Mouse (Mus musculus): ENCODE measurements at regions not wholly inside any gene's neighbourhood (a gene's known extent, or its start where the extent isn't known, plus 50 kb on each side); places are given as distances from the start of the nearest gene placed in this dataset.

DNA sequence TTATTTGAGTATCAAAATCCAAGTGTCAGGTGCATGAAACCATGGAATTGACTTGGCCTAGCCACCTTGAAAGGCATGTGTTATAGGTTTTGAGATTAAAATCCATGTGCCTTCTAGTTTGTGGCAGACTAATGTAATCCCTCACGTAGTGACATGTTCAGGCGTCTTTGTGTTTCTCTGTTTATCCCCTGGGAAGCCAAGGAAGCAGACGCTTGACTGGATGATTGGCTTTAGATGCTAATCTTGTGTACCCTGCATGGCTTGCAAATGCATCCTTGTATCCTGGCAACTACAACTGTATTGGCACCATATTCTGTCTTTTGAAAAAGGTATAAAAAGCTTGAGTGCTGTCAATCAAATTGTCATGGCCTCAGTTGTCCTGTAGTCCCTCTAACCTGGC is 167.2 kb upstream of the Tom1l1 start:
- Histone ChIP-seq H3K27ac (ENCODE audit: insufficient read depth, low read length) (no peak overlapping the region), H3K4me1 (ENCODE audit: control insufficient read depth, insufficient read depth, low read length) (peaks cover 7% of the 10 kb centered on the region), H3K4me3 (ENCODE audit: insufficient read depth, low read length) (no peak overlapping the region)
- no peak for TF ChIP-seq POLR2A (IDR thresholded peaks at IDR 0.05; ENCODE audit: low read depth, low read length)
- TF ChIP-seq CTCF (IDR thresholded peaks at IDR 0.05; ENCODE audit: borderline replicate concordance, insufficient read depth, low read length), result no peak

DNA sequence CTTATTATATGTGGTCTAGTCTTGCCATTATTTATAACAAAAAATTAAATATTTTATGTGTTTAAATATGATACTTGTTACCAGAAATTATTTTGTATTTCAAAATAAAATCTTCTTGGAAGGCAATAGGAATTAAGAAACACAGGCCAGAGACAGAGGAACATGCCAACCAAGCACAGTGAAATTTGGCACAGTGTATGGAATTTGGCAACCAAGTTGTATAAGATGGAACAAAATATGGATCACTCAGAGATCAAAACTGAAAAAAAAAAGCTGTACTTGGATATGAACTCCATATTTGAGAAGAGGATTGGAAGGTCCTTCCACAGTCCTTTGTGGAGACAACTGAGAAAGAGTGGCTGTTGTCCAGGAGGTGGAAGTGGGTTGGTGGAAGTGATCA is 163.1 kb upstream of the Tom1l1 start:
- no peak overlapping the region for H3K27ac ChIP-seq (ENCODE audit: insufficient read depth, low read length)
- H3K4me1 ChIP-seq (ENCODE audit: control insufficient read depth, insufficient read depth, low read length), result peaks cover 4% of the 10 kb centered on the region
- TF ChIP-seq POLR2A (IDR thresholded peaks at IDR 0.05; ENCODE audit: low read depth, low read length) (no peak), CTCF (IDR thresholded peaks at IDR 0.05; ENCODE audit: borderline replicate concordance, insufficient read depth, low read length) (no peak)
- no peak overlapping the region for H3K4me3 ChIP-seq (ENCODE audit: insufficient read depth, low read length)

DNA sequence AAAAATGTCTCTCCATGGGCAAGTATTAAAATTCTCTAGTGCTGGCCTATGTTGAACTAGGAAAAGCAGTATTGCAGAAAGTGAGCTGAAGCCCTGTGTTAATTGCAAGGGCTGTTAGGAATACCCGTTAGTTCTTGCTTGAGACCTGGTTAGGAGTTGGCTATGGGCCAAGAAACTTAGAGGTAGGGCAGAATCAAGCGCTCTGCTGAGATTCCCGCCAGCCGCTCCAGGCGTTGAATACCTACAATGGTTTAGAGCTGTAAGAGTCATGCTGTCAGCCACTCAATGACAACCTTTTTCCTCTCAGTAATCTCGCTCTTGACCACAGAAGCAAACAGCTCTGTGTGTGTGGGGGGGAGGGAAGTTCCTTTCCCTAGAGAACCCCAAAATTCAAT is 156.8 kb upstream of the Tom1l1 start:
- TF ChIP-seq POLR2A (IDR thresholded peaks at IDR 0.05; ENCODE audit: low read depth, low read length) (no peak), CTCF (IDR thresholded peaks at IDR 0.05; ENCODE audit: borderline replicate concordance, insufficient read depth, low read length) (no peak)
- no peak overlapping the region for H3K4me3 ChIP-seq (ENCODE audit: insufficient read depth, low read length)
- no peak overlapping the region for H3K27ac ChIP-seq (ENCODE audit: insufficient read depth, low read length)
- no peaks in the 10 kb centered on the region for H3K4me1 ChIP-seq (ENCODE audit: control insufficient read depth, insufficient read depth, low read length)

DNA sequence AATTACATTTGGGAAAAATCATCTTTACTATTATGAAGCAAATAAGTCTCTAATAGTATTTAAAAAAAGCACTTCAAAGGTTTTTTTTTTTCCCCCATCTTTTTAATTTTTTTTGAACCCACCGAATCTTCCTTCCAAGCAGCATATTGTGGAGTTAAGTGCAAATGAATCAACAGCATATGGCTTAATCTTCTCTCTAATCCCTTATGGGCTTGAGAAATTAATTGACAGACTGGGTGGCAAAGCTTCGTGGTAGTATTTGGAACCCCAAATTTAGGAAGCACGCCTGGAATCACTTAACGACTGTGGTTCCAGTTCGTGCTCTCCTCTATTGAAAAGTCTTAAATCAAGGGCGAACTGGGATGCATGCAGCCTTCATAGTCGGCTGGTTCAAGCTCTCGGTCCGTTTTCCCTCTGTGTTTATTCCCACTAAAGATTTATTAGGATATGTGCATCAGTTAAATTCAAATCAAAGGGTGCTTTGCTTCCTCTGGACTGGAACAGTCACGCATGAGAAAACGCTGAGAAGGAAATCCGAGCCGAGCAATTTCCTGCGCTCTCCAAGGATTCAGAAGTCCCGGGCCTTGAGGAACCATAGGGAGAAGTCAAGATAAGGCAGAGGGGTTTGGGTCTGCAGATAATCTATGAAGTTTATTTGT is 156.2 kb upstream of the Tom1l1 start:
- no peaks in the 10 kb centered on the region for H3K4me1 ChIP-seq (ENCODE audit: control insufficient read depth, insufficient read depth, low read length)
- no peak overlapping the region for H3K27ac ChIP-seq (ENCODE audit: insufficient read depth, low read length)

DNA sequence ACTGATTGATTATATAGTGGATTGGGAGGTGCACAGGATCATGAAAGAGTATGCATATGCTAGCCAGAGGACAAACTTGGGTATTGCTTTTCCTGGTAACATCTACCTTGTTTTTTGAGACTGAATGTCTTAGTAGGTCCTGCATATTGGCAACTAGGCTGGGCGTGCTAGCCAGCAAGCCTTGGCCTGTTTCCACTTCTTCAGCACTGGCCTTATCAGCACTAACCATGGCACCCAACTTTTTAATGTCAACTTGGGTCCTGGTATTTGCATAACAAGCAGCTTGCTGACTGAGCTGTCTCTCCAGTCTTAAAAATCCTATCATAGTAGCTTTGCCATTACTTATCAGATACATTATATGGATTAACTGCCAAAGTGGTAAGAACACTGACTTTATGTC is 150.0 kb upstream of the Tom1l1 start:
- H3K27ac ChIP-seq (ENCODE audit: insufficient read depth, low read length), result no peak overlapping the region
- no peaks in the 10 kb centered on the region for H3K4me1 ChIP-seq (ENCODE audit: control insufficient read depth, insufficient read depth, low read length)
- no peak for TF ChIP-seq CTCF (IDR thresholded peaks at IDR 0.05; ENCODE audit: borderline replicate concordance, insufficient read depth, low read length)
- no peak for TF ChIP-seq POLR2A (IDR thresholded peaks at IDR 0.05; ENCODE audit: low read depth, low read length)
- H3K4me3 ChIP-seq (ENCODE audit: insufficient read depth, low read length), result no peak overlapping the region

More for the DNA sequence above, 156.2 kb upstream of the Tom1l1 start:
- no peak for TF ChIP-seq CTCF (IDR thresholded peaks at IDR 0.05; ENCODE audit: borderline replicate concordance, insufficient read depth, low read length)
- TF ChIP-seq POLR2A (IDR thresholded peaks at IDR 0.05; ENCODE audit: low read depth, low read length), result no peak
- H3K4me3 ChIP-seq (ENCODE audit: insufficient read depth, low read length), result no peak overlapping the region

DNA sequence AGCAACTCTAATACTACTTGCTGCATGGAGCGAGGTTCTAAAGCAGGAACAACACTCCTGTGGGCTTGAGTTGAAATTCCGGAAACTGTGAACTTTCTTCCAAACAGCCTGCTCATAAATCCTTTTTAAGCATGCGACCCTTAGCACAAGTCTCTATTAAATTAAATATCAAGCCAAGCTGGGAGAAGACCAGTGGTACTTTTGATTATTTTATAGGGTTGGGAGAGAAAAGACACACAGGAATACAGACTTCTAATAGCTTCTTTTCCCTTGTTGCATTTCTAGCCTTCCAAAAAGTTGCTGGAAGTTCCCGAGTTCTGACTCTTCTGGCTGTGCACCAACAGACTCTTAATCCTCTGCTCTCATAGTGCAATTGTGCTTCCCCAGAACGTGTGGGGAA is 136.6 kb upstream of the Tom1l1 start:
- Histone ChIP-seq H3K27ac (ENCODE audit: insufficient read depth, low read length) (no peak overlapping the region), H3K4me3 (ENCODE audit: insufficient read depth, low read length) (no peak overlapping the region), H3K4me1 (ENCODE audit: control insufficient read depth, insufficient read depth, low read length) (no peaks in the 10 kb centered on the region)
- TF ChIP-seq CTCF (IDR thresholded peaks at IDR 0.05; ENCODE audit: borderline replicate concordance, insufficient read depth, low read length) (no peak), POLR2A (IDR thresholded peaks at IDR 0.05; ENCODE audit: low read depth, low read length) (no peak)

DNA sequence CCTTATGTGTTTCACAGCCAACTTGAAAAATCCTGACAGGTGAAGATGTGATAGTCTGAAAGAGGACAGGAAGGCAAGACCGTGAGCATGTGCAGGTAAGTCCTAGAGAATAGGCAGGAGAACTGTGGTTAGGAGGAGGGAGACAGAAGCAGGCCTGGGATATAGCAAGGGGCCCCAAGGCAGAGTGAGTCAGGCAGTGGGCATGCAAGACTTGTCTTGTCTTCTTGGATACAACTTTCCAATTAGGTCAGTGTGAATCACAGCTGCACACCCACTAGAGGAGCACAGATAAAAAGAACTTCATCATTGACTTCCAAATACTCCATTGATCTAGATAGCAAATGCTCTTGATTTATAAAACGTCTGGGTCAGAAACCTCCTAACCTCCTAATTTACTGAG is 128.6 kb upstream of the Tom1l1 start:
- TF ChIP-seq POLR2A (IDR thresholded peaks at IDR 0.05; ENCODE audit: low read depth, low read length), result no peak
- no peak for TF ChIP-seq CTCF (IDR thresholded peaks at IDR 0.05; ENCODE audit: borderline replicate concordance, insufficient read depth, low read length)
- Histone ChIP-seq H3K4me3 (ENCODE audit: insufficient read depth, low read length) (no peak overlapping the region), H3K4me1 (ENCODE audit: control insufficient read depth, insufficient read depth, low read length) (peaks cover 9% of the 10 kb centered on the region), H3K27ac (ENCODE audit: insufficient read depth, low read length) (no peak overlapping the region)

DNA sequence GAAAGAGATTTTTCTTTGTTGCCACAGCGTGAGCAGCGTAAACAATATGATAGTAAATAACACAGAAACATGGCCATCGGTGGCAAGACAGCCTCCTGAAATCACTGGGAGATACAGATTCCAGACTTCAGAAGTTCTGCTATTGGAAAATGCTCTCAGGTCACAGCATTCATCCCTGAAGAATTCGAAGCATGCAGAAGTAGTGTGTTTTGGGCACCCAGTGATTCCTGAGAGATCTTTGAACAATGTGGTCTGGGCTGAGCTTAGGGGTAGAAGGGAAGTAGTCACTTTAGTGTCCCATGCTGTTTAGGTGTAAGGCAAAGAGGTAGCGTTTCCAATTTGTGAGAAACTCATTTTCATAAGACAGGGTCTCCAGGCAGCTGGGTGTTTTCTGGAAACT is 126.3 kb upstream of the Tom1l1 start:
- Histone ChIP-seq H3K27ac (ENCODE audit: insufficient read depth, low read length) (no peak overlapping the region), H3K4me3 (ENCODE audit: insufficient read depth, low read length) (no peak overlapping the region), H3K4me1 (ENCODE audit: control insufficient read depth, insufficient read depth, low read length) (peaks cover 9% of the 10 kb centered on the region)
- no peak for TF ChIP-seq POLR2A (IDR thresholded peaks at IDR 0.05; ENCODE audit: low read depth, low read length)
- no peak for TF ChIP-seq CTCF (IDR thresholded peaks at IDR 0.05; ENCODE audit: borderline replicate concordance, insufficient read depth, low read length)

DNA sequence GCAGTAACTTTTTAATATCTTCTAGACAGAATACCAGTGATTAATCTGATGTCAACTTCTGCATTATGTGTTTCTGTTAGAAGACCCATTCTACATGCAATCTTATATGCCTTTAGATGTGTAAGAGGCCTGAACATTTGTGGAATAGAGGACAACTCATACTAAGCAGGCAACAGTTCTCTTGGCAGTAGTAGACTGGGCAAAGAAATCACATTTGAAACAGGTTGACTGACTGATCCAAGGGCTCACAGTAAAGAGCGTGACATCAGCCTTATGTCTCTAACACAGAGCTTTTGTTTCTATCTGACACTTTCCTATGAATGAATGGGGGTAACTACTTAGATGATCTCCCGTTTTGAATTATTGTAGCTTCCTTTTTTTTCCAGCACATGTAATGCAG is 124.8 kb upstream of the Tom1l1 start:
- H3K27ac ChIP-seq (ENCODE audit: insufficient read depth, low read length), result no peak overlapping the region
- no peak for TF ChIP-seq POLR2A (IDR thresholded peaks at IDR 0.05; ENCODE audit: low read depth, low read length)
- no peak for TF ChIP-seq CTCF (IDR thresholded peaks at IDR 0.05; ENCODE audit: borderline replicate concordance, insufficient read depth, low read length)
- peaks cover 9% of the 10 kb centered on the region for H3K4me1 ChIP-seq (ENCODE audit: control insufficient read depth, insufficient read depth, low read length)
- H3K4me3 ChIP-seq (ENCODE audit: insufficient read depth, low read length), result no peak overlapping the region

DNA sequence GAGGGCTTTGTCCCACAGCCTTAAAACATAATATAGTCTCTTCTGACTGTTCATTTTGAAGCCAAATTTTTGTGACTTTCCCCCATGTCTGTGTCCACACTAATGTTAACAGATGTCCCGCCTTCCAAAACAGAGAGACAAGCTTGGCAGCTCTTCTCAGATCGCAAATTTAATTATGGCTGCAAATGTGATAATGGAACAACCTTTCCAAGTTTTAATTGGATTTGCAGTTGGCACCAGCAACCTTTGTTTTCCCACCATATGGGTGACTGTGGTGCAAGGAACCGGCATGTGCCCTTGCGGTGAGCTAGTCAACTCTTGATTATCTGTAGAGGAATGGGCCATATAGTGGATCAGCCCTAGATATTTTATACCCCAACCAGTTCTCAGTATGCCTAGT is 124.4 kb upstream of the Tom1l1 start:
- H3K27ac ChIP-seq (ENCODE audit: insufficient read depth, low read length), result no peak overlapping the region
- H3K4me1 ChIP-seq (ENCODE audit: control insufficient read depth, insufficient read depth, low read length), result peaks cover 9% of the 10 kb centered on the region
- TF ChIP-seq POLR2A (IDR thresholded peaks at IDR 0.05; ENCODE audit: low read depth, low read length), result no peak
- TF ChIP-seq CTCF (IDR thresholded peaks at IDR 0.05; ENCODE audit: borderline replicate concordance, insufficient read depth, low read length), result no peak
- no peak overlapping the region for H3K4me3 ChIP-seq (ENCODE audit: insufficient read depth, low read length)

DNA sequence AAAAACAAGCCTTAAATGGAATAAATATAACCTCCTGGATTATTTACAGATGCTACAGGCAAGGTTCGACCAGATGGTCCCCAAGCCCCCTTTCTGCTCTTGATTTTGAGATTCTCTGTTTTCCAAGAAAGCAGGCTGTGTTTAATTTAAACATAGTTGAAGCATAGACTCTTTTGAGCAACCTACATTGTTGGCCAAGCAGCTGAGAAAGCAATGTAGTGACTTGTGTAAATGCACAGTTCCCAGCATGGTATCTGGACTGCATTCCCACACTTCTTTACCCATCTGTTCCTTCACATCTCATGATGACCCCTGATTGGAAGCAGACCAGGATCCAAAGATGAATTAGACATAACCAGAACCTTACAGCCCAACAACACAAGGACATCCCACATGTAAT is 120.3 kb upstream of the Tom1l1 start:
- H3K27ac ChIP-seq (ENCODE audit: insufficient read depth, low read length), result no peak overlapping the region
- no peak overlapping the region for H3K4me3 ChIP-seq (ENCODE audit: insufficient read depth, low read length)
- no peak for TF ChIP-seq POLR2A (IDR thresholded peaks at IDR 0.05; ENCODE audit: low read depth, low read length)
- no peak for TF ChIP-seq CTCF (IDR thresholded peaks at IDR 0.05; ENCODE audit: borderline replicate concordance, insufficient read depth, low read length)
- H3K4me1 ChIP-seq (ENCODE audit: control insufficient read depth, insufficient read depth, low read length), result no peaks in the 10 kb centered on the region

All from embryonic fibroblast, embryonic 13.5 days (primary cell).